Mouse (Mus musculus): ENCODE measurements around the gene Tmem189.

Tmem189 gene

DNA sequence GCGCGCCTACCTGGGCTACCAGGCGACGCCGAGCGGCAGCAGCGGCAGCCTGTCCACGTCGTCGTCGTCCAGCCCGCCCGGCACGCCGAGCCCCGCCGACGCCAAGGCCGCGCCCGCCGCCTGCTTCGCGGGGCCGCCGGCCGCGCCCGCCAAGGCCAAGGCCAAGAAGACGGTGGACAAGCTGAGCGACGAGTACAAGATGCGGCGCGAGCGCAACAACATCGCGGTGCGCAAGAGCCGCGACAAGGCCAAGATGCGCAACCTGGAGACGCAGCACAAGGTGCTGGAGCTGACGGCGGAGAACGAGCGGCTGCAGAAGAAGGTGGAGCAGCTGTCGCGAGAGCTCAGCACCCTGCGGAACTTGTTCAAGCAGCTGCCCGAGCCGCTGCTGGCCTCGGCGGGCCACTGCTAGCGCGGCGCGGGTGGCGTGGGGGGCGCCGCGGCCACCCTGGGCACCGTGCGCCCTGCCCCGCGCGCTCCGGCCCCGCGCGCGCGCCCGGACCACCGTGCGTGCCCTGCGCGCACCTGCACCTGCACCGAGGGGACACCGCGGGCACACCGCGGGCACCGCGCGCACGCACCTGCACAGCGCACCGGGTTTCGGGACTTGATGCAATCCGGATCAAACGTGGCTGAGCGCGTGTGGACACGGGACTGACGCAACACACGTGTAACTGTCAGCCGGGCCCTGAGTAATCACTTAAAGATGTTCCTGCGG lies at the start of gene Tmem189:
Tmem189 (minus strand) TSS at position 322 of the 718 bp plus-strand sequence.
- peak; percentile 59 to 70 for DNase-seq

GRCm38 (mm10) chr2:167739030-167739429 lies 49.4 kb upstream of the Tmem189 start:
- DNase-seq: no peak

DNA sequence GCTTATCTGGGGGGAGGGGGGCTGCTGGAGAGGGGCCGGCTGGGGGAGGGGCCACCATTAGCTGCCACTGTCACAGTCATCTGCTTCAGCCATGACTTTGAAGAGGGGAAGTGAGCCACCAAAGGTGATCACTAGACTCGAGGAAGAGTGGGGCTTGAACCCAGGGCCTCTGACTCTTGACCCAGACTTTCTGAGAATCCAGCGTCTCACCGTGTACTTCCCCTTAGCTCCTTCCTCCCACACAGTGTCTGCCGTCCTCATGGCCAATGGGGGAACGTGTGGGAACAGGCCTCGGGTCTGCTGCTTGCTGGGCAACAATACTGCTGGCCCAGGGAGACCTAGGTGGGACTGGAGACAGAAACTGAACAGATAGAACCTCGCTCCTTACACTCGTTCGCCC lies 45.2 kb upstream of the Tmem189 start:
- no peak for DNase-seq

DNA sequence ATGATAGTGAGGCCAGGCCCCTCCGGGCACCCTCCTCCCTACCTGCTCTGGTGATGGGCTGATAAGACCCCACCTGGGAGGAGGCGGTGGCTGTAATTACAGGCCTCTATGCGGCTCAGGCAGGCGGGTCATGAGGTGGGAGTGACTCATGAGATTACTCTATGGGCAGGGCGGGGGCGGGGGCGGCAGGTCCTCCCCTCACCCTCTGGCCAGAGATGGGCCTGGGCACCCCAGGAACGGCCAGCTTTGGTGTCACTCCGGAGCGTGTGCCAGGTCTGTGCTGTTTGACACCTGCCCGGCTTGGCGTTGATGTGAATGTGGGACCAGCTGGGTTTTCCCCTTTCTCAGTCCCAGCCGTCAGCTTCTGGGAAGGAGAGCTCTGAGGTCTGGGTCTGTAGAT lies 41.5 kb upstream of the Tmem189 start:
- DNase-seq: no peak

- no peak for DNase-seq
These were observed 40.4 kb upstream of the Tmem189 start for GRCm38 (mm10) chr2:167730036-167730435.

DNA sequence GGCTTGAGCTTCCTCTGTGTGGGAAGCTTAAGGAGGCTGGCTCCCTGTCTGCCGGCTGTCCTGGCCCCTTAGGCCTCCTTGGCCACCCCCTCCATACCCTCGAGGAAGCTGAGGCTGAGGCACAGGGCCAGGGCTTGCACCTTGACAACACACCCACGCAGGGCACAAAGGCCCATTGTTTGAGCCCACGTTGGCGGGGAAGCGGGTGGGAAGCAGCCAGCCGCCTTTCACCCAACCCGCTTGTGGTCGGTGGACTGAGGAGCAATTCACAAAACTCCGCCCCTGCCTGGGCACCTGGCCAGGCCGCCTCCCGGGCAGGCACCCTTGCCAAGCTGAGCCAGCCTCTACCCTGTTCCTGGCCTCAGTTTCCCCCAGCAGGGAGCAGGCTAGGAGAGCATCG lies 37.5 kb upstream of the Tmem189 start:
- peak; percentile 76 to 91 for DNase-seq

DNA sequence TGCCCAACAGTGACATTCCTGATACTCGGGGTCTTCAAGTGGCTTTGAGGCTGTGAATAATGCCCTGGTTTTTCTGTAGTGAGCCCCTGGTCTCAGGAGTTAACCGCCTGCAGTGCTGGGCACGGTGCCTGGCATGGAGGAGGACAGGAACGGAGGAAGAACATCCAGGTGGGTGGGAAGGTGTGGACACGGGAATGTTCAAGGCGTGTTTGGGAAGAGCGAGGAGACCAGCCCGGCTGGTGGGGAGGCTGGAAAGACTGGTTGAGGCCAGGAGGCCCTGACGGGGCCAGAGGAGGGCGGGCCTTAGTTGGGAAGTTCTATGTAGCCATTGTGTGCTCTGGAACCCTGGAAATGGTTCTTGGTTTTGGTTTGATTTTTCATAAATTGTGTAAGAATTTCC lies 36.3 kb upstream of the Tmem189 start:
- DNase-seq: no peak

DNA sequence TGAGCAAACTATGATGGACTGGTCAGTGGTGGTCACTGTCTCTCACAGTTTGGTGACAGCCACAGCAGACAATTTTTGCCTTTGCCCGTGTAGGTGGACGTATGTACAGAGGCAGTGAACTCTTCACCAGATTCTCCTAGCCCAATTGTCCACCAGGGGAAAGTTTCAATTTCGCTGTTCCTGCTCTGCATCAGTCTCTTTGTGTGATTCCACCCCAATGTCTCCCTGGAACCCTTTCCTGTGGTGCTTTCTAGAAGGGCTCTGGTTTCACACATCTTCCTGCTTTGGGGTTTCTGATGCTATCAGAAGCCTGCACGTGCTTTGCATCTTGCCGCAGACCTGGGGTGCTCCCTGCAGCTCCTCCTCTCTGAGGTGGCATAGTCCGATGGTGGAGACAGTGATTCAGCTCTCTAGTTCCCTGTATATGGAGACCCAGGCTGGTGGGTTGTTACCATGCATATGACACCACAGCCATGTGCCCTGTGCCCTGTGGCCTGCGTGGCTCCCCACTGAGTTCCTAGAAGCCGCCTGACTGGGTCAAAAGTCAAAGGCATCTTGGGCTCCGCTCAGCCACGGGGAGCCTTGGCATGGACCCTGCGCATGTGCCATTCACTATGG lies 34.1 kb upstream of the Tmem189 start:
- DNase-seq: peak in 1 of 2 experiments; percentile 63

GRCm38 (mm10) chr2:167722538-167722937 lies 32.9 kb upstream of the Tmem189 start:
- DNase-seq: peak; percentile 19

- no peak for DNase-seq
These were observed 31.7 kb upstream of the Tmem189 start for GRCm38 (mm10) chr2:167721159-167721882.

DNA sequence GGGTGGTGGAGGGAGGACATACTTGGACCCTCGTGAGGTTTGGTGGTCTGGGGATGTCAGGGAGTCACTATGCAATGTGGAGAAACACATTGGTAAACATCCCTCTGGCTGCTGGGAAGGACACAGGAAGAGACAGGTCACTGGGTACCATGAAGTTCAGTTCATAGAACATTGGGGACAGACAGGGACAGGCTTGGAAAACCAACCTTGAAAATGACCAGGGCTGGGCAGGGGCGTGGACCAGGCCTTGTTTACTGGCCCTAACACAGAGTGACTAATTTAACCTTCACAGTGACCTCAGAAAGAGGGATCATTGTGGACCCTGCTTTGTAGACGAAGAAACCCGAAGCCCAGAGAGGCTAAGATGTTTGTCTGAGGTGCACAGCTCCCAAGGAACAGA lies 29.9 kb upstream of the Tmem189 start:
- no peak for DNase-seq

DNA sequence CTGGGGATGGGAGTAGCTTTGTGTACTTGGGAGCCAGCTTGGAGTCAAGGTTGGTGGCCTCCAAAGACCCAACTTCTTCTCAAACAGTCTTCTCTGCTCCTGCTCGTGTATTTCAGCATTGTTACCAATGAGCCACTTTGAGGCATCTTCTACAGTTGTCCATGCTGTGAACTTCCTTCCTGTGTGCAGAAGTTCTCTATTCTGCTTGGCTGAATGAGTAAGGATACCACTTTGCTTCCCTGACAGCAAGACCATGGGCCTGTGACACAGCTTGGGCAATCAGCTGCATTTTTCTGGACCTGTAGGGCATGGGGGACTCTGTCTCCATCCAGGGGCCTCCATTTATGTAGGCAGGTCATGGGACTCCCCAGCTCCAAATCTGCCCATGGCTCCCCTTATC lies 27.6 kb upstream of the Tmem189 start:
- no peak for DNase-seq

- DNase-seq: no peak
These were observed 25.4 kb upstream of the Tmem189 start for GRCm38 (mm10) chr2:167715008-167715407.

- peak in 1 of 2 experiments; percentile 32 for DNase-seq
These were observed 24.7 kb upstream of the Tmem189 start for GRCm38 (mm10) chr2:167714298-167714697.

- peak; percentile 82 to 84 for DNase-seq
These were observed 23.5 kb upstream of the Tmem189 start for GRCm38 (mm10) chr2:167712872-167713821.

GRCm38 (mm10) chr2:167710574-167710973 lies 21.0 kb upstream of the Tmem189 start:
- no peak for DNase-seq

- DNase-seq: no peak
These were observed 20.3 kb upstream of the Tmem189 start for GRCm38 (mm10) chr2:167709969-167710368.

DNA sequence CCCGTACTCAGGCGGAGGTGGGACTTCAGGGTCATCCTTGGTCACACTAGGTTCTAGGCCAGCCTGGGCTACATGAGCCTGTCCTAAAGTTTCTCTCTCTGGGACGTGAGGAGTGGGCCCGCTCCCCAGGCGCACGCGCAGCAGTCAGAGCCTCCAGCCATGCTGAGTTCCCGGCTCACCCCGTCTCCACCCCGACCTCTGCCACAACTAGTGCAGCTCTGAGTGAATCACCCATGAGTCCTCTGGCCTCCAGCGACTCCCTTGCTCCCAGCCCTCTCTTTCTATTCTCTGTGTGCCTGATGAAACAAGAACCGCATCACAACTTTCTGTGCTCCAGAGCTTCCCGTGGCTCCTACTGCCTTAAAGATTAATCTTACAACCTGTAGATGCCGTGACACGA lies 18.8 kb upstream of the Tmem189 start:
- no peak for DNase-seq

DNA sequence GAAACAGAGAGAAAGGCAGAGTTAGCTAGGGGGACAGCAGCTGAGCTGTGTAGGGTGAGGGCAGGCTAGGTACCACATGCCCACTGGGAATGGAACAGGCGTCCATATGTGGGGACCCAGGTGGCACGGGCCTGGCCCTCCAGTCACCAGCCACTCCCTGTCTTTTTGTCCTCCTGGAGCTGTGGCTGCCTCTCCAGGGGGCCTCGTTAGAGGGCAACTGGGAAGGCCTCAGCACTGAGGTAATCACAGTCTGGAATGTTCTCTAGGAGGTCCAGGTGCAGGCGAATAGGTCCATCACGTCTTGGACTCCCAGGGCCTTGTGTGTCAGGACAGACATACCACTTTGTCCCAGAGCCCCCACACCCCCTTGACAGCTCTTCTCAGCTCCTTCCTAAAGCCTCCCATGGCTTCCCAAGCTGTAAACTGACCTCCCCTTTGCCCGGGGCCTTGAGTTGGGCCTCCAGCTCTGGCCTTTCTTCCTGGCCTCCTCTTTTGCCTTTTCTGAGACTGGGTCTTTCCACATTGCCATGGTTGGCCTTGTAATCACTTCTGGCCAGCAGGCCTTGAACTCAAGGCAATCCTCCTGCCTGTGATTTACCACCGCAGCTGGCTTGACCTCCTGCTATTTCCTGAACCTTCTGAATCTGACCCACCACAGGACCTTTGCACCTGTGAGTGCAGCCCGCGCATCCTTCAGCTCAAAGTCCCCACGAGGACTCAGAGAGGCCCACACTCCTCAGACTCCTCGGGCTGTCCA lies 16.7 kb upstream of the Tmem189 start:
- DNase-seq: no peak

- DNase-seq: peak; percentile 46 to 57
These were observed 14.8 kb upstream of the Tmem189 start for GRCm38 (mm10) chr2:167704409-167704808.

DNA sequence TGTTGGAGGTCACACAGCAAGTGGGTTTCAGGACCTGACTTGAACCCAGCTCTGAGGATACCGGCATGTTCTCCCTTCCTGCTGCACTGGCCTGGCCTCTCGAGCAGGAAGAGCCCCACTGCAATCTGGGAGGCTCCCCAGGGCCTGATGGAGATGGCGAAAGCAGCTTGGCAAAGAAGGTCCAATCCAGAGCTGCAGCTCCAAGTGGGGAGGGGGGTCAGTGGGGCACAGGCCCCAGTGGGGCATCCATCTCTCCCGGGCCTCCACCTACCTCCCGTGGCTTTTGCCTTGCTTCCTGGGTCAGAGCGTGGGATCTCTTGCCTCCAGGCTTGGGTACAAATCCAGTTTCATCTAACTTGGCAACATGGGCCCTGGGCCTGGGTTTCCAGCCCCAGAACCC lies 12.5 kb upstream of the Tmem189 start:
- no peak for DNase-seq

- no peak for DNase-seq
These were observed 11.8 kb upstream of the Tmem189 start for GRCm38 (mm10) chr2:167701472-167701871.

All from kidney, postnatal 36 days (tissue).